Mouse (Mus musculus) CD4-positive, CD25-positive, alpha-beta regulatory T cell, adult 2 months (primary cell): ENCODE results near the gene Apon.
"Not testable (repeated sequence)": the region's sequence is repeated elsewhere in the genome, so short reads cannot be mapped to it uniquely, and the experiment has no call there.

Source experiments
- DNase-seq: peaks from one replicate; pipeline ENCODE4 v3.0.0-alpha.2; 2012; ENCODE audit warnings: low read depth, low spot score

The Apon gene

GRCm38 (mm10) chr10:128232420-128232985 is 21.4 kb upstream of the Apon start:
- DNase-seq, result peak; percentile 87

GRCm38 (mm10) chr10:128236321-128236720 is 17.6 kb upstream of the Apon start:
- DNase-seq, result no peak

- DNase-seq, result no peak
Observed at GRCm38 (mm10) chr10:128237807-128238480, 16.0 kb upstream of the Apon start.

DNA sequence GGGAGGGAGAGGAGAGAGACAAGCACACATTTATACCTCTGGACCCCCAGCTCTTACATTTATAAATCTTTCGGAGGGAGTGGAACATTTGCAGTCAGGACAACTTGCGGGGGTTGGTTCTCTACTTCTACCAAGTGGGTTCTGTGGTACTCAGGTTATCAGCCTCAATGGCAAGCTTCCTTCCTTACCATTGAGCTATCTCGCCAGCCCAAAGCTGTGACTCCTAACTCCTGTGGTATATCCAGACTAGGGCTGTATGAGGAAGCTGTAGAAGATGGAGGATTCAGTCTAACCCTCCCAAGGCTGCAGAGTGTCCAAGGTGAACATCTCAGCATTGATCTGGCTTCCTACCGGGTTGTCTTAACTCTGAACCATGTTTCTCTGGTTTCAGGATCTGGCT is 14.8 kb upstream of the Apon start:
- no peak for DNase-seq

DNA sequence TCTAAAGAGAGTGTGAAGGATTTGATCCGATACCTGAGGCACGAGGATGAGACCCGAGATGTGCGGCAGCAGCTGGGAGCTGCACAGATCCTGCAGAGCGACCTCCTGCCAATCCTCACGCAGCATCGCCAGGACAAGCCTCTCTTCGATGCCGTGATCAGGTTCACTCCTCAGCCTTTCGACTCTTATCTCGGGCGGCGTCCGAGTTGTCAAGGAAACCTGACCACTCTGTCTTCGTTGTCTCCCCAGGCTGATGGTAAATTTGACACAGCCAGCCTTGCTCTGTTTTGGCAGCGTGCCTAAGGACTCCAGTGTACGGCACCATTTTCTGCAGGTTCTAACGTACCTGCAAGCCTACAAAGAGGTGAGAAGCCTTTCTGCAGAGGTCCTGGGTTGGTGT is 13.8 kb upstream of the Apon start:
- DNase-seq, result no peak

DNA sequence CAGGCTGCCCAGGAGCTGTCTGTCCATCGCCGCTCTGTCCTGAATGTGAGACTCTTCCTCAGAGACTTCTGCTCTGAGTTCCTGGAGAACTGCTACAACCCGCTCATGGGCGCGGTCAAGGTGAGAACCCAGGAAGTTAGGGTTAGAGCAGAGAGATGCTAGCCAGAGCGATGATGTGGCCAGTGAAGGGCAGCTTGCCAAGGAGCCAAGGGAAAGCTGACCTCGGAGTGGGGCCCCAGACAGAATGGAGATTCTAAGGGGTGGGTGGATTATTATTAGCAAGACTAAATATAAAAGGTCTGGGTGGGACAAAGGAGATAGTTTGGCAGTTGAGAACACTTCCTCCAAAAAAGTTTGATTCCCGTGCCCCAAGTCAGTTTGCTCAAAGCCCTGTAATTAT is 10.6 kb upstream of the Apon start:
- no peak for DNase-seq

DNA sequence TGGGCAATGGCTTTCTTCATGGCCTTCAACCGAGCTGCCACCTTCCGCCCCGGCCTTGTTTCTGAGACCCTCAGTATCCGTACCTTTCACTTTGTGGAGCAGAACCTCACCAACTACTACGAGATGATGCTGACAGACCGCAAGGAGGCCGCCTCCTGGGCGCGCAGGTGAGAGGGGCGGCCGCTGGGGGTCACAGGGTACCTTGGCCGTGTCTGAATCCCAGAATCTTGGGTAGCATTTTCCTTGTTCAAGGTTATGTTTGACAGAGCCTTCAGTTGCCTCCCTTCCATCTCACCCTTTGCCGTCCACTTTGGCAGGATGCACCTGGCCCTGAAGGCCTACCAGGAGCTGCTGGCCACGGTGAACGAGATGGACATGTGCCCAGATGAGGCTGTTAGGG is 9.8 kb upstream of the Apon start:
- DNase-seq, result no peak

GRCm38 (mm10) chr10:128247020-128247732 is 6.7 kb upstream of the Apon start:
- DNase-seq, result no peak

DNA sequence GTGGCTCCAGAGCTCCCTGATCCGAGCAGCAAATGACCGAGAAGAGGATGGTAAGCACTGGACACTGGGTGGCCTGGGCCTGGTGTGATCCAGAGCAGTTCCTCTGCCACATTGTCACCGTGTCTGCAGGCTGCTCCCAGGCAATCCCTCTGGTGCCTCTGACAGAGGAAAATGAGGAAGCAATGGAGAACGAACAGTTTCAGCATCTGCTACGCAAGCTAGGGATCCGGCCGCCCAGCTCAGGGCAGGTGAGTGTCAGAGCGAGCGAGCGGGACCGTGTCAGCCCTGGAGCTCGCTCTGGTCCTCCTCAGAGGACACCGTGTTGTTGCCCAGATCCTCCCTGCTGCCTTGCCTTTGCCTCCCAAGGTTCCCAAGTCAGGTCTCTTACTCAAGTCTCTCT is 3.3 kb upstream of the Apon start:
- DNase-seq, result no peak

DNA sequence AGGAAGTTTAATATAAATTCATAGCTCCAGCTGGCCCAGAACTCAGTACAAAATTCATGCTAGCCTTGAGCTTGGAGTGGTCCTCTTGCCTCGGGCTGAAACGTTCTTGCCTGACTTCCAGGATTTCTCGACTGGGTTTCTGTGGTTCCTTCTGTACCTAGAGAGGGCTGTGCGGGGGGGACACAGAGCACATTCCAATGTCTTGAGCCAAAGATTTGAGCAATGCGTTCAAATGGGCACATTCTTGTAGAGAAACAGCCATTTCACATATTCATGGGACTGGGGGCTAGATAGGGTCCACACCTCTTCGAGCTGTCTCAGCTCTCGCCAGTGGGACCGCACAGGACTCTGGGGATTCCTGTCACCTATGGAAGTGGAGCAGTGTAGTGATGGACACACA is 2.0 kb downstream of the Apon start:
- no peak for DNase-seq

DNA sequence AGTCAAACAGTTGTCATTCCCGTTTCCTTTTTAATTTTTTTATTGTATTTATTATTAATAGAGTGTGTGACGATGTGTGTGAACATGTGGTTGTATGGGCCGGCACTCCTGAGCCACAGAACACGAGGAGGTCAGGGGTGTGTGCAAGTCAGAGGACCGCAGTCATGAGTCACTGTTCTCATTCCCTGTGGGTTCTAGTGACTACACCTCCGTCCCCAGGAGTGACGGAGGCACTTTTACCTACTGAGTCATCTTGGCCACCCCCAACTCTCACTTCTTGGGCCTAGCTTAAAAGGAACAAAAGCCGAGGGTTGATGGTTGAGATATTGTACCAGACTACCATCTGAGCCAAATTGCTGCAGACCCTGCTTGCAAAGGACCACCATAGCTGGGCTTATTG is 2.4 kb downstream of the Apon start:
- DNase-seq, result no peak

DNA sequence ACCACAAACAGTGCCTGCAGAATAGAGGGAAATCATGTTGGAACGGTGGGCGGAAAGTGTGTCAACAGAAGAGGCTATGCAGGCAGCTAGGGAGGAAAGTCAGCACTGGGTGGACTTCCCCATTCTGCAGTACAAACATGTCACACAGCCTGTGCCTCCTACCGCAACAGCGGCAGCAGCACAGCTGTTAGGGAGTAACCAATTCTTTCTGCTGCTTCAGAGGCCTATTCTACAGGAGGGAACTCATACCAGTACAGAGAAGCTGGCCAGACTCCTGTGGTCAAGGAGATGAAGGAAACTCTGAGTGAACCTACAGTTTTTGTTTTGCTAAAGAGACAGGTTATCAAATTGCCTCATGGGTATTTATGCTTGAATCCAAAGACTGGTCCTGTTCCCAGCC is 5.1 kb downstream of the Apon start:
- peak; percentile 12 for DNase-seq

- DNase-seq, result no peak
Observed at GRCm38 (mm10) chr10:128259946-128260345, 6.0 kb downstream of the Apon start.

GRCm38 (mm10) chr10:128260376-128260775 is 6.5 kb downstream of the Apon start:
- DNase-seq, result not testable (repeated sequence)

DNA sequence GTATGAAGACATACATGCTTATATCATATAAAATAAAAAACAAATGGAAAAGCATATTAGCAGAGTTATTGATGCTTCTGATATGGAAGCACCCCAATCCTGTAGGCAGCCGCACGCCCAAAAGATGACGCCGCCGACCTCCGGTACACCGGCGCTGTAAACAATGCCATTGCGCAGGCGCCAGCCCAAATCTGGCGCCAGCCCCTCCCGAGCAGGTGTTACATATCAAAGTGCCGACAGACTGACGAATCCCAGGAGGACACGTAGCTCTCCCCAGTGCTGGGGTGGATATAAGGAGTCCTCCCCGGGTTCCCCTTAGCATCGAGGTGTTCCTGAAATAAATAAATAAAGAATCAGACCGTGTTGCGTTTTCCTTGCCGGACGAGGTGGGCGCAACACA is 8.4 kb downstream of the Apon start:
- DNase-seq, result no peak

DNA sequence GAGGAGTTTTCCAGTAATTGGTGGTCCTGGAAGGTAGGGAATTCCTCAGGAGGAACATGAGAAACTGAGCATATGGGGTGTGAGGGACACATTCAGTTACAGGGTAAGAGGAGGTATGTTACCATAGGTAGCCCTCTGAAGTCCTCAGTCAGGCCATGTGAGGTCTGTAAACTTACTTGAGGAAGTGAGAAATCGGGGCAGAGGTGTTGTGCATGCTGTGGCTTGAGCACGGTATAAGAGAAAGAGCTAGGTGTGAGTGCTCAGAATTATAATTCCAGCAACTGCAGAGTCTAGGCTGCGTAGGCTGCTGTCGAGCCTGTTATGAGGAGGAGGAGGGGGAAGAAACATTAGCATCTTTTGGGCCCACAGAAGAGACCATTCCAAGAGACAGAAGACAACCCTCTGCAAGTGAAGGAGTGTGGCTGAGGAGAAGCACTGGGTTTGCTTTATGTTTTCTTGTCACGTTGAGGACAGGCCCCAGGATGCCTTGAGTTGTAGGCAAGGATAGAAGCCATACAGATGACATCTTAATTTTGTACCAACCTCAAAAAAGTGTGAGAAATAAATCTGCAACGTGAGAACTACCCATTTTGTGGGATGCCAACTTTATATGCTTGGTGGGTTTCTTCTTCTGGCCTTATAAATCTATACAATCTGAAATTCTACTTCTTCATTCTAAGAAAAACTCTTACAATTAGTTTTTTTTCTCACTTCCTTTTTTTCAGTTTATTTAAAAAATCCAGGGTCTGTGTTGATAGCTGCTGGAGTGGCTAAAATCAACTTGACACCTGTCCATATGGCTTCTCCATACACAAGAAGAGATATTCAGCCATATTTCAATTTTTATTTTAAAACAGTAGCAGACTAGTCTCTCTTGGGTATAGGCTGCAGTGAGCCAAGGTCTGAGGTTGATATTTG is 9.8 kb downstream of the Apon start:
- DNase-seq, result no peak

- no peak for DNase-seq
Observed at GRCm38 (mm10) chr10:128268371-128268770, 14.5 kb downstream of the Apon start, which contains the start of gene Apof. Gene Apof, plus strand, starts transcription at chr10:128268671.

DNA sequence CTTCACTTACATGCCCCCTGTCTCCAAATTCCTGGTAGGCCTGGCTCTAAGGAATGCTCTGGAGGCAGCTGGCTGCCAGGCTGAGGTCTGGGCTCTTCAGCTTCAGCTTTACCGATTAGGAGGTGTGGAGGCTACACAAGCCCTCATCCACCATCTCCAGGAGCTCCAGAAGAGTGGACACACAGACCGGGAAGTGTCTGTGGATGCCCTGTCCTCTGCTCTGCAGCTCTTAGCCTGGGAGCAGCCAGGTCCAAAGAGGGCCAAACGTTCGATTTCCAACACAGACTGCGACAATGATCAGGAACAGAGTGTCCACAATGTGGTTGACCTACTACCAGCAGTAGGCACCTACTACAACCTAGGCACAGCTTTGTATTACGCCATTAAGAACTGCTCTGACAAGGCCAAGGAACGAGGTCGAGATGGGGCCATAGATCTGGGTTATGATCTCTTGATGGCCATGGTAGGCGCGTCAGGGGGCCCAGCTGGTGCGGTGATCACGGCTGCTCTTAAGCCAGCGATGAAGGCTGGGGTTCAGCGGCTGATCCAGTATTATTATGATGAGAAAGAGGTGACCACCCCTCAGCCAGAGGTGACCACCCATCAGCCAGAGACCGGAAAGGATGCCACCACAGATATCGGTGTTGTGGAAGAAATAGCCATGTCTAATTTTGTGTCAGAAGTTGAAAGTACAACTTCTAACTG is 15.5 kb downstream of the Apon start:
- DNase-seq, result no peak

GRCm38 (mm10) chr10:128270287-128270841 is 16.5 kb downstream of the Apon start, which contains the start of gene Stat2:
Gene Stat2, plus strand, starts transcription at chr10:128270559.
- DNase-seq, result peak; percentile 97

DNA sequence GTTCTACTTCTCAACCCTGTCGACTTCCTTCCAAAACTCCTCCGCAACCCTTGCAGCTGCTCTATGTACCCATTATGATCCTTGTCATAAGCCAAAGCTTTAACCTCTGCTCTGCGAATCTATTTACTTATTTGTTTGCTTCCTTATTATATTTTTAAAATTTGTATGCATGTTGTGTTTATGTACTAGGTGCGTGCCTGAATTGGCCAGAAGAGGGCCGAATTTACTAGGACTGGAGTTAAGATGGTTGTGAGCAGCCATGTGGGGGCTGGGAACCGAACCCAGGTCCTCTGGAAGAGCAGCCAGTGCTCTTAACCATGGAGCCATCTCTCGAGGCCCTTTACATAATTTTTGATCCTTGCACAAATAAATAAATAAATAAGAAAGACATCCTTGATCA is 17.0 kb downstream of the Apon start:
- peak; percentile 56 for DNase-seq

DNA sequence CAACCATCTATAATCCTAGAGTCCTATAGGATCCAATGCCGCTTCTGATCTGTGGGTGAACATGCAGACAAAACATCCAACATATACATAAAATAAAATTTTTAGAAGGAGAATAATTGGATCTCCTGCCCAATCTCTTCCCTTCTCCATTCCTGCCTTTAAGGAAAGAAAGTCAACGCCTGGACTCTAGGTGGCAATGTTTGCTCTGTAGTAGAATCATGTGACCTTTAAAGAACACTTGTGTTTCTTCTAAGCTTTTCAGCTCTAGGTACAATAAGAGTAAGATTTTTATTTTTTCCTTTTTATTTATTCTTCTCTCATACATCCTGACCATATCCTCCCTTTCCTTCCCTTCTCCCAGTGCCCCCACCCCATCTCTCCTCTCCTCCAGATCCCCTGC is 18.0 kb downstream of the Apon start:
- DNase-seq, result peak; percentile 37
